Mouse (Mus musculus): ENCODE measurements around the gene Amot.

- TF ChIP-seq POLR2A (IDR thresholded peaks at IDR 0.05; ENCODE audit: borderline replicate concordance, extremely low read depth, low read depth, low read length) = no peak
- no peak for TF ChIP-seq CTCF (IDR thresholded peaks at IDR 0.05; ENCODE audit: insufficient read depth, low read length)
Measured at GRCm38 (mm10) chrX:145406052-145406451, 98.9 kb downstream of the Amot start.

Measured in lung, adult 2 months (tissue).